Mouse (Mus musculus) thymus, adult 2 months (tissue): ENCODE data around the gene Gm26992. TPM values are rescaled to one million over a fixed set of nuclear protein-coding genes. Genes with fewer than 3 reads are reported as not detected.

ENCODE experiments used
- DNase-seq: peaks from one replicate; pipeline ENCODE4 v3.0.0; 2021
- H3K27ac ChIP-seq: fragments of 200-500 bp; 2 replicates; pipeline ENCODE4 v1.5.1; 2012; ENCODE audit warnings: low read length, control low read depth; ENCODE audit not compliant: control insufficient read depth, insufficient read depth
- H3K27me3 ChIP-seq: fragments of 200-500 bp; 2 replicates; pipeline ENCODE4 v1.6.1; 2012; ENCODE audit warnings: mild to moderate bottlenecking, low read length, moderate library complexity, mixed read lengths; ENCODE audit not compliant: control insufficient read depth, insufficient read depth
- H3K36me3 ChIP-seq: fragments of 200-500 bp; 2 replicates; pipeline ENCODE4 v1.6.1; 2012; ENCODE audit warnings: mild to moderate bottlenecking, low read length, moderate library complexity; ENCODE audit not compliant: control insufficient read depth, insufficient read depth
- H3K4me1 ChIP-seq: fragments of 200-500 bp; replicated peaks from 2 replicates; pipeline ENCODE4 v1.6.1; 2012; ENCODE audit warnings: low read length; ENCODE audit not compliant: control insufficient read depth, insufficient read depth
- H3K4me3 ChIP-seq: fragments of 200-500 bp; 2 replicates; pipeline ENCODE4 v1.5.1; 2012; ENCODE audit warnings: mild to moderate bottlenecking, low read length, control low read depth, moderate library complexity; ENCODE audit not compliant: control insufficient read depth, insufficient read depth
- CTCF ChIP-seq: fragments of 200-500 bp; IDR thresholded peaks from 2 replicates; pipeline ENCODE4 v1.5.1; 2012; ENCODE audit warnings: mild to moderate bottlenecking, control low read depth, low read length, moderate library complexity, borderline replicate concordance; ENCODE audit not compliant: control insufficient read depth, poor library complexity, insufficient read depth; ENCODE audit errors: extremely low read depth
- POLR2A ChIP-seq: fragments of 200-500 bp; IDR thresholded peaks from 2 replicates; pipeline ENCODE4 v1.6.1; 2012; ENCODE audit warnings: mild to moderate bottlenecking, low read length, control low read depth, moderate library complexity; ENCODE audit not compliant: control insufficient read depth, poor library complexity, insufficient read depth; ENCODE audit errors: extremely low read depth
- WGBS: fragments of 180-500 bp; shearing (Covaris S2); methylation state at CpG from one replicate; pipeline ENCODE4 v1.1.7; 2018; 5-methylcytosine and 5-hydroxymethylcytosine counted together
- polyA plus RNA-seq: library from polyadenylated mRNA; depleted of rRNA; stranded (reverse); fragments of >200 nt; gene quantifications from 2 replicates; pipeline ENCODE4 v1.2.3, GENCODE M21; 2012; rRNA removed

Gene Gm26992
- 0.41 and 0.55 TPM in 2 replicates for polyA plus RNA-seq

GRCm38 (mm10) chrX:103421710-103422109 lies at the start of gene Gm26992:
Gene Gm26992 (plus strand): TSS chrX:103422010.
- H3K27me3 ChIP-seq: no peaks in the 10 kb centered on the region
- WGBS: 97% methylated on average over 2 of the region's 2 CpGs
- no peaks in the 10 kb centered on the region for H3K36me3 ChIP-seq
- no peak for DNase-seq
- no peak within 1 kb of the TSS for H3K4me3 ChIP-seq
- no peaks in the 10 kb centered on the region for H3K4me1 ChIP-seq
- H3K27ac ChIP-seq: no peak within 1 kb of the TSS
- no peak for TF ChIP-seq POLR2A
- no peak for TF ChIP-seq CTCF

GRCm38 (mm10) chrX:103374250-103374649 lies 47.6 kb upstream of the Gm26992 start:
- no peak for DNase-seq
- Histone ChIP-seq H3K27me3 (no peaks in the 10 kb centered on the region), H3K4me1 (no peaks in the 10 kb centered on the region), H3K4me3 (no peak overlapping the region), H3K36me3 (no peaks in the 10 kb centered on the region), H3K27ac (no peak overlapping the region)
- TF ChIP-seq CTCF: no peak
- no peak for TF ChIP-seq POLR2A
- WGBS: 86% methylated on average over 5 of the region's 5 CpGs

GRCm38 (mm10) chrX:103384528-103384927 lies 37.3 kb upstream of the Gm26992 start:
- no peak for TF ChIP-seq POLR2A
- TF ChIP-seq CTCF: no peak
- no peak for DNase-seq
- 88% methylated on average over 3 of the region's 3 CpGs for WGBS

GRCm38 (mm10) chrX:103388131-103388530 lies 33.7 kb upstream of the Gm26992 start:
- Histone ChIP-seq H3K4me1 (no peaks in the 10 kb centered on the region), H3K36me3 (no peaks in the 10 kb centered on the region), H3K27me3 (no peaks in the 10 kb centered on the region), H3K27ac (no peak overlapping the region), H3K4me3 (no peak overlapping the region)
- WGBS: 94% methylated on average over 3 of the region's 3 CpGs
- DNase-seq: no peak
- TF ChIP-seq POLR2A (no peak), CTCF (no peak)

More at GRCm38 (mm10) chrX:103384528-103384927, 37.3 kb upstream of the Gm26992 start:
- no peaks in the 10 kb centered on the region for H3K27me3 ChIP-seq
- H3K4me1 ChIP-seq: no peaks in the 10 kb centered on the region
- no peak overlapping the region for H3K27ac ChIP-seq
- no peaks in the 10 kb centered on the region for H3K36me3 ChIP-seq
- no peak overlapping the region for H3K4me3 ChIP-seq

- WGBS: 11% methylated on average over 1 of the region's 1 CpGs
- no peak for DNase-seq
Observed at GRCm38 (mm10) chrX:103393841-103394240, 28.0 kb upstream of the Gm26992 start.

GRCm38 (mm10) chrX:103405021-103405420 lies 16.8 kb upstream of the Gm26992 start:
- Histone ChIP-seq H3K27me3 (no peaks in the 10 kb centered on the region), H3K4me1 (no peaks in the 10 kb centered on the region), H3K4me3 (no peak overlapping the region), H3K27ac (no peak overlapping the region), H3K36me3 (no peaks in the 10 kb centered on the region)
- 96% methylated on average over 9 of the region's 13 CpGs for WGBS
- no peak for DNase-seq
- TF ChIP-seq POLR2A: no peak
- TF ChIP-seq CTCF: no peak

More at GRCm38 (mm10) chrX:103393841-103394240, 28.0 kb upstream of the Gm26992 start:
- Histone ChIP-seq H3K27me3 (no peaks in the 10 kb centered on the region), H3K36me3 (no peaks in the 10 kb centered on the region), H3K4me1 (no peaks in the 10 kb centered on the region), H3K27ac (no peak overlapping the region), H3K4me3 (no peak overlapping the region)
- TF ChIP-seq POLR2A (no peak), CTCF (no peak)

- Histone ChIP-seq H3K27ac (no peak within 1 kb of the TSS), H3K27me3 (no peaks in the 10 kb centered on the region), H3K4me1 (no peaks in the 10 kb centered on the region), H3K4me3 (no peak within 1 kb of the TSS), H3K36me3 (no peaks in the 10 kb centered on the region)
- DNase-seq: no peak
- no peak for TF ChIP-seq CTCF
- TF ChIP-seq POLR2A: no peak
- 92% methylated on average over 5 of the region's 5 CpGs for WGBS
Observed at GRCm38 (mm10) chrX:103414167-103414566, 7.6 kb upstream of the Gm26992 start, which contains the start of gene Tsx. Gene Tsx (plus strand): TSS chrX:103414467.

- H3K27ac ChIP-seq: no peak overlapping the region
Observed at GRCm38 (mm10) chrX:103427677-103428076, 5.9 kb downstream of the Gm26992 start.

More at GRCm38 (mm10) chrX:103427677-103428076, 5.9 kb downstream of the Gm26992 start:
- Histone ChIP-seq H3K4me3 (no peak overlapping the region), H3K36me3 (no peaks in the 10 kb centered on the region), H3K4me1 (no peaks in the 10 kb centered on the region), H3K27me3 (no peaks in the 10 kb centered on the region)
- no peak for DNase-seq
- 66% methylated on average over 7 of the region's 7 CpGs for WGBS
- TF ChIP-seq CTCF: no peak
- TF ChIP-seq POLR2A: no peak
